Mouse (Mus musculus): ENCODE measurements around the gene Sowaha.

Gene Sowaha

GRCm38 (mm10) chr11:53505026-53505663, 25.1 kb upstream of the Sowaha start:
- no peak for DNase-seq (ENCODE audit: low read depth, low spot score)

GRCm38 (mm10) chr11:53504376-53504775, 24.3 kb upstream of the Sowaha start:
- DNase-seq (ENCODE audit: low read depth, low spot score) = no peak

GRCm38 (mm10) chr11:53503738-53504137, 23.7 kb upstream of the Sowaha start:
- no peak for DNase-seq (ENCODE audit: low read depth, low spot score)

- DNase-seq (ENCODE audit: low read depth, low spot score) = no peak
Measured at GRCm38 (mm10) chr11:53502039-53502765, 22.1 kb upstream of the Sowaha start.

GRCm38 (mm10) chr11:53500569-53500968, 20.5 kb upstream of the Sowaha start:
- DNase-seq (ENCODE audit: low read depth, low spot score) = no peak

GRCm38 (mm10) chr11:53496946-53497345, 16.9 kb upstream of the Sowaha start:
- DNase-seq (ENCODE audit: low read depth, low spot score) = no peak

- no peak for DNase-seq (ENCODE audit: low read depth, low spot score)
Measured at GRCm38 (mm10) chr11:53495417-53495816, 15.3 kb upstream of the Sowaha start.

- no peak for DNase-seq (ENCODE audit: low read depth, low spot score)
Measured at GRCm38 (mm10) chr11:53493243-53493955, 13.3 kb upstream of the Sowaha start.

GRCm38 (mm10) chr11:53491954-53492401, 11.9 kb upstream of the Sowaha start:
- no peak for DNase-seq (ENCODE audit: low read depth, low spot score)

GRCm38 (mm10) chr11:53489421-53489820, 9.3 kb upstream of the Sowaha start:
- DNase-seq (ENCODE audit: low read depth, low spot score) = no peak

- DNase-seq (ENCODE audit: low read depth, low spot score) = no peak
Measured at GRCm38 (mm10) chr11:53489007-53489406, 8.9 kb upstream of the Sowaha start.

GRCm38 (mm10) chr11:53486822-53487594, 6.9 kb upstream of the Sowaha start:
- DNase-seq (ENCODE audit: low read depth, low spot score) = no peak

GRCm38 (mm10) chr11:53486351-53486750, 6.3 kb upstream of the Sowaha start:
- no peak for DNase-seq (ENCODE audit: low read depth, low spot score)

- no peak for DNase-seq (ENCODE audit: low read depth, low spot score)
Measured at GRCm38 (mm10) chr11:53485719-53486118, 5.6 kb upstream of the Sowaha start.

- no peak for DNase-seq (ENCODE audit: low read depth, low spot score)
Measured at GRCm38 (mm10) chr11:53483159-53483891, 3.3 kb upstream of the Sowaha start.

- DNase-seq (ENCODE audit: low read depth, low spot score) = no peak
Measured at GRCm38 (mm10) chr11:53481088-53481730, 1.1 kb upstream of the Sowaha start.

- no peak for DNase-seq (ENCODE audit: low read depth, low spot score)
Measured at GRCm38 (mm10) chr11:53479171-53479782, 797 bp downstream of the Sowaha start.

- DNase-seq (ENCODE audit: low read depth, low spot score) = no peak
Measured at GRCm38 (mm10) chr11:53478383-53479170, 1.5 kb downstream of the Sowaha start.

GRCm38 (mm10) chr11:53477833-53478232, 2.2 kb downstream of the Sowaha start:
- no peak for DNase-seq (ENCODE audit: low read depth, low spot score)
